8 mouse cellular contexts compared by ENCODE assay signal in the genomic region with DNA sequence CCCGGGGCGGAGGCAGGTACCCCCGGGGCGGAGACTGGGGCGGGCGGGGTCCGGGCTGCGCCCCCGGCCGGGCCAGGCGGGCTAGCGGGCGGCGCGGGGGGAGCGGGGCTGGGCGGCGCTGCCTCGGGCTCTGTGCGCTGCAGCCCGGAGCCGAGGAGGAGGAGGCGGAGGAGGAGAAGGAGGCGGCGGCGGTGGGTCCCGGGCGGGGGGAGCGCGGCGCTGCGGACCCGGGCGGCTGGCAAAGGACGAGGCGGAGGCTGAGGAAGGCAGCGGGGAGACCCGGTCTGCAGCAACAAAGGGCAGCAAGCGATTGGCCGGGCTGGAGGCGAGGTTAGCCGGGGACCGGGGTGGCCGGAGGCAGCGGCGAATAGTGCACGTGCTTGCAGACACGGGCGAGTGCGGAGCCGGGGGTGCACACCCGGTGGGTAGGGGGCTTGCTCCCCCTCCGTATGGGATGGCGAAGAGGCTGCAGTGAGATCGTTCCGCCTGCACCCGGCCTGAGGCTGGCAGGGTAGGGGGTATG. TPM values are rescaled to one million over a fixed set of nuclear protein-coding genes. Genes with fewer than 3 reads are reported as not detected.
DNase-seq lines count a peak whose midpoint lies in the region; ATAC-seq and TF ChIP-seq lines count a peak whose summit lies in the region.

No protein-coding gene starts in this region.

- peak; percentile 13; the same call in 1 of the 2 replicates for TF ChIP-seq POLR2A in olfactory bulb, adult 2 months (IDR thresholded peaks at IDR 0.05; ENCODE audit: insufficient read depth, low read depth, low read length)

- no peak for TF ChIP-seq CTCF in liver, postnatal 0 days (IDR thresholded peaks at IDR 0.05; ENCODE audit: low read depth)
- TF ChIP-seq CTCF in olfactory bulb, adult 2 months (IDR thresholded peaks at IDR 0.05; ENCODE audit: insufficient read depth, low read depth, low read length): no peak

- peak overlapping the region; percentile 94 for H3K4me3 ChIP-seq in brown adipose tissue, adult 24 weeks (ENCODE audit: insufficient read depth, low read depth, low read length)
- H3K4me3 ChIP-seq in liver, postnatal 0 days (ENCODE audit: low read depth, low read length): peak overlapping the region; percentile 76
- peak overlapping the region; percentile 99 for H3K4me3 ChIP-seq in olfactory bulb, adult 2 months (ENCODE audit: insufficient read depth, low read depth, low read length)

- peak overlapping the region; percentile 98 for H3K4me2 ChIP-seq in liver, postnatal 0 days (ENCODE audit: low read depth, low read length)

- peak overlapping the region; percentile 74 for H3K9ac ChIP-seq in liver, postnatal 0 days (replicated peaks)

- H3K36me3 ChIP-seq in liver, postnatal 0 days (replicated peaks; ENCODE audit: insufficient read depth, low read length): no peaks in the 10 kb centered on the region

- no peaks in the 10 kb centered on the region for H3K9me3 ChIP-seq in liver, postnatal 0 days (ENCODE audit: low read length)

- H3K4me1 ChIP-seq in brown adipose tissue, adult 24 weeks (ENCODE audit: control insufficient read depth, insufficient read depth, insufficient read length, low read length): peaks cover 6% of the 10 kb centered on the region; the same call in 1 of the 2 replicates
- H3K4me1 ChIP-seq in liver, postnatal 0 days (ENCODE audit: insufficient read depth): peaks cover 16% of the 10 kb centered on the region
- H3K4me1 ChIP-seq in olfactory bulb, adult 2 months (ENCODE audit: control insufficient read depth, insufficient read depth, low read length): peaks cover 6% of the 10 kb centered on the region

- TF ChIP-seq EP300 in liver, postnatal 0 days (IDR thresholded peaks at IDR 0.05; ENCODE audit: low read depth): no peak

- ATAC-seq in granulocyte monocyte progenitor cell, adult 5-6 weeks (replicated peaks; ENCODE audit: poor library complexity, severe bottlenecking): peak; percentile 3
- ATAC-seq in liver, postnatal 0 days: no peak

- H3K27ac ChIP-seq in brown adipose tissue, adult 24 weeks (replicated peaks; ENCODE audit: low read depth, low read length): peak overlapping the region; percentile 17; the same call in 1 of the 2 replicates
- H3K27ac ChIP-seq in liver, postnatal 0 days (ENCODE audit: low read depth): peak overlapping the region; percentile 86
- H3K27ac ChIP-seq in olfactory bulb, adult 2 months (ENCODE audit: insufficient read depth, low read depth, low read length): peak overlapping the region; percentile 100

- DNase-seq in layer of hippocampus, adult 11-12 months (ENCODE audit: low spot score): peak; percentile 70
- no peak for DNase-seq in layer of hippocampus, adult 9-10 months (ENCODE audit: low spot score)
- DNase-seq in kidney, adult 8-10 months: peak; percentile 58 to 64
- peak; percentile 70 for DNase-seq in liver, postnatal 0 days
- DNase-seq in thymus, postnatal 4 days: peak; percentile 86

- H3K27me3 ChIP-seq in liver, postnatal 0 days (ENCODE audit: insufficient read depth, low read length): no peaks in the 10 kb centered on the region

- WGBS in liver, postnatal 0 days (ENCODE audit: insufficient replicate concordance): under 1% methylated on average over 46 of the region's 57 CpGs
- WGBS in olfactory bulb, adult 2 months: 1% methylated on average over 54 of the region's 57 CpGs

RNA-seq across cellular contexts. Expression of a gene that starts 18.5 kb away (rescaled TPM):
- polyA plus RNA-seq in brown adipose tissue, adult 24 weeks (2012; ENCODE audit: insufficient read depth, insufficient read length, missing spikeins): 8.4 and 8.7 TPM in 2 replicates
- total RNA-seq in granulocyte monocyte progenitor cell, adult 5-6 weeks (2014; fragmentation: Nextera tagmentation): 12.7 and 13.3 TPM in 2 replicates
- total RNA-seq in granulocyte monocyte progenitor cell, adult 5-6 weeks (2017): 6.3 and 7.2 TPM in 2 replicates
- 1.1 and 1.5 TPM in 2 replicates for polyA plus RNA-seq in liver, postnatal 0 days (2015; fragmentation: Nextera tagmentation; extraction: Ambion mirVana)
- polyA plus RNA-seq in olfactory bulb, adult 2 months (2012; ENCODE audit: insufficient read depth, insufficient read length, low replicate concordance, missing spikeins): 124 and 135 TPM in 2 replicates

Comparison
In these comparisons a context has a peak if more than half of its experiments do, and no peak if none do; other contexts are left out.
1. H3K27ac ChIP-seq: peak in every context shown above with its lines; median percentile 100 in olfactory bulb, adult 2 months; 86 in liver, postnatal 0 days; 17 in brown adipose tissue, adult 24 weeks.
2. RNA of a gene that starts 18.5 kb away (polyA plus RNA-seq): 124 to 135 TPM in olfactory bulb, adult 2 months; 8.4 to 8.7 TPM in brown adipose tissue, adult 24 weeks and 1.1 to 1.5 TPM in liver, postnatal 0 days; every median in the first group is over 10 times any median in the second.
3. Peak in every context shown above with its lines, with median percentiles within 50 percentile points of each other: H3K4me3 ChIP-seq.